Mouse (Mus musculus): ENCODE results near the gene Mto1. TPM values are rescaled to one million over a fixed set of nuclear protein-coding genes. Genes with fewer than 3 reads are reported as not detected.

The Mto1 gene
- 21.0 and 23.4 TPM in 2 replicates for polyA plus RNA-seq (2012; rRNA removed)

GRCm38 (mm10) chr9:78447973-78448873 is at the start of gene Mto1, which contains the start of gene Gm17324:
TSS of gene Mto1 (plus strand) at chr9:78448208.
TSS of gene Gm17324 (minus strand) at chr9:78448786.
- WGBS, result under 1% methylated on average over 94 of the region's 96 CpGs
- Histone ChIP-seq H3K4me1 (ENCODE audit: control insufficient read depth, insufficient read depth, low read length) (peaks cover 5% of the 10 kb centered on the region; the same call in 1 of the 2 replicates), H3K27ac (ENCODE audit: insufficient read depth, low read depth, low read length) (peak within 1 kb of the TSS; percentile 25), H3K27me3 (replicated peaks; ENCODE audit: control insufficient read depth, insufficient read depth, low read length) (no peaks in the 10 kb centered on the region), H3K4me3 (ENCODE audit: insufficient read depth, low read depth, low read length) (peak within 1 kb of the TSS; percentile 64), H3K36me3 (ENCODE audit: control insufficient read depth, insufficient read depth, low read length) (no peaks in the 10 kb centered on the region)
- peak; percentile 91 for DNase-seq
- TF ChIP-seq POLR2A (IDR thresholded peaks at IDR 0.05; ENCODE audit: low read depth, low read length) (peak; percentile 66), CTCF (conservative IDR thresholded peaks at IDR 0.05; ENCODE audit: insufficient read depth, insufficient read length, low read depth, low read length) (no peak)

- WGBS, result 73% methylated on average over 5 of the region's 5 CpGs
- Histone ChIP-seq H3K36me3 (ENCODE audit: control insufficient read depth, insufficient read depth, low read length) (no peaks in the 10 kb centered on the region), H3K27me3 (replicated peaks; ENCODE audit: control insufficient read depth, insufficient read depth, low read length) (peaks cover 10% of the 10 kb centered on the region), H3K4me3 (ENCODE audit: insufficient read depth, low read depth, low read length) (no peak overlapping the region), H3K4me1 (ENCODE audit: control insufficient read depth, insufficient read depth, low read length) (no peaks in the 10 kb centered on the region), H3K27ac (ENCODE audit: insufficient read depth, low read depth, low read length) (no peak overlapping the region)
- TF ChIP-seq POLR2A (IDR thresholded peaks at IDR 0.05; ENCODE audit: low read depth, low read length), result no peak
- no peak for TF ChIP-seq CTCF (conservative IDR thresholded peaks at IDR 0.05; ENCODE audit: insufficient read depth, insufficient read length, low read depth, low read length)
- no peak for DNase-seq
These were observed 47.4 kb upstream of the Mto1 start for GRCm38 (mm10) chr9:78400570-78400969.

- no peak for DNase-seq
- no peak overlapping the region for H3K4me3 ChIP-seq (ENCODE audit: insufficient read depth, low read depth, low read length)
- WGBS, result 91% methylated on average over 7 of the region's 7 CpGs
These were observed 46.4 kb upstream of the Mto1 start for GRCm38 (mm10) chr9:78401596-78401995.

GRCm38 (mm10) chr9:78427362-78427781 is 20.6 kb upstream of the Mto1 start:
- Histone ChIP-seq H3K27ac (ENCODE audit: insufficient read depth, low read depth, low read length) (no peak overlapping the region), H3K4me3 (ENCODE audit: insufficient read depth, low read depth, low read length) (peak overlapping the region; percentile 31), H3K27me3 (replicated peaks; ENCODE audit: control insufficient read depth, insufficient read depth, low read length) (no peaks in the 10 kb centered on the region), H3K4me1 (ENCODE audit: control insufficient read depth, insufficient read depth, low read length) (no peaks in the 10 kb centered on the region), H3K36me3 (ENCODE audit: control insufficient read depth, insufficient read depth, low read length) (no peaks in the 10 kb centered on the region)
- DNase-seq, result no peak
- 23% methylated on average over 27 of the region's 27 CpGs for WGBS
- no peak for TF ChIP-seq POLR2A (IDR thresholded peaks at IDR 0.05; ENCODE audit: low read depth, low read length)
- TF ChIP-seq CTCF (conservative IDR thresholded peaks at IDR 0.05; ENCODE audit: insufficient read depth, insufficient read length, low read depth, low read length), result no peak

More at GRCm38 (mm10) chr9:78401596-78401995, 46.4 kb upstream of the Mto1 start:
- H3K4me1 ChIP-seq (ENCODE audit: control insufficient read depth, insufficient read depth, low read length), result no peaks in the 10 kb centered on the region
- TF ChIP-seq CTCF (conservative IDR thresholded peaks at IDR 0.05; ENCODE audit: insufficient read depth, insufficient read length, low read depth, low read length) (no peak), POLR2A (IDR thresholded peaks at IDR 0.05; ENCODE audit: low read depth, low read length) (no peak)
- H3K27me3 ChIP-seq (replicated peaks; ENCODE audit: control insufficient read depth, insufficient read depth, low read length), result peaks cover 1% of the 10 kb centered on the region
- no peak overlapping the region for H3K27ac ChIP-seq (ENCODE audit: insufficient read depth, low read depth, low read length)
- H3K36me3 ChIP-seq (ENCODE audit: control insufficient read depth, insufficient read depth, low read length), result no peaks in the 10 kb centered on the region

- no peaks in the 10 kb centered on the region for H3K36me3 ChIP-seq (ENCODE audit: control insufficient read depth, insufficient read depth, low read length)
- H3K4me1 ChIP-seq (ENCODE audit: control insufficient read depth, insufficient read depth, low read length), result no peaks in the 10 kb centered on the region
- WGBS, result 70% methylated on average over 6 of the region's 6 CpGs
- no peak for DNase-seq
- no peak overlapping the region for H3K4me3 ChIP-seq (ENCODE audit: insufficient read depth, low read depth, low read length)
- H3K27me3 ChIP-seq (replicated peaks; ENCODE audit: control insufficient read depth, insufficient read depth, low read length), result no peaks in the 10 kb centered on the region
- no peak overlapping the region for H3K27ac ChIP-seq (ENCODE audit: insufficient read depth, low read depth, low read length)
- TF ChIP-seq POLR2A (IDR thresholded peaks at IDR 0.05; ENCODE audit: low read depth, low read length), result no peak
- no peak for TF ChIP-seq CTCF (conservative IDR thresholded peaks at IDR 0.05; ENCODE audit: insufficient read depth, insufficient read length, low read depth, low read length)
These were observed 19.8 kb upstream of the Mto1 start for GRCm38 (mm10) chr9:78428185-78428584.

- 87% methylated on average over 4 of the region's 4 CpGs for WGBS
- H3K27me3 ChIP-seq (replicated peaks; ENCODE audit: control insufficient read depth, insufficient read depth, low read length), result no peaks in the 10 kb centered on the region
- H3K36me3 ChIP-seq (ENCODE audit: control insufficient read depth, insufficient read depth, low read length), result no peaks in the 10 kb centered on the region
- H3K4me3 ChIP-seq (ENCODE audit: insufficient read depth, low read depth, low read length), result no peak overlapping the region
- H3K4me1 ChIP-seq (ENCODE audit: control insufficient read depth, insufficient read depth, low read length), result no peaks in the 10 kb centered on the region
- TF ChIP-seq POLR2A (IDR thresholded peaks at IDR 0.05; ENCODE audit: low read depth, low read length), result no peak
- no peak for TF ChIP-seq CTCF (conservative IDR thresholded peaks at IDR 0.05; ENCODE audit: insufficient read depth, insufficient read length, low read depth, low read length)
- no peak for DNase-seq
- no peak overlapping the region for H3K27ac ChIP-seq (ENCODE audit: insufficient read depth, low read depth, low read length)
These were observed 19.1 kb upstream of the Mto1 start for GRCm38 (mm10) chr9:78428870-78429432.

GRCm38 (mm10) chr9:78429551-78429950 is 18.5 kb upstream of the Mto1 start:
- H3K4me3 ChIP-seq (ENCODE audit: insufficient read depth, low read depth, low read length), result no peak overlapping the region
- no peak overlapping the region for H3K27ac ChIP-seq (ENCODE audit: insufficient read depth, low read depth, low read length)
- TF ChIP-seq CTCF (conservative IDR thresholded peaks at IDR 0.05; ENCODE audit: insufficient read depth, insufficient read length, low read depth, low read length) (no peak), POLR2A (IDR thresholded peaks at IDR 0.05; ENCODE audit: low read depth, low read length) (no peak)
- no peak for DNase-seq
- no peaks in the 10 kb centered on the region for H3K36me3 ChIP-seq (ENCODE audit: control insufficient read depth, insufficient read depth, low read length)
- H3K27me3 ChIP-seq (replicated peaks; ENCODE audit: control insufficient read depth, insufficient read depth, low read length), result no peaks in the 10 kb centered on the region
- H3K4me1 ChIP-seq (ENCODE audit: control insufficient read depth, insufficient read depth, low read length), result no peaks in the 10 kb centered on the region
- WGBS, result 66% methylated on average over 2 of the region's 2 CpGs
